Mouse (Mus musculus): ENCODE data around the gene Ppp4r2. TPM values are rescaled to one million over a fixed set of nuclear protein-coding genes. Genes with fewer than 3 reads are reported as not detected.

The Ppp4r2 gene
- 164 TPM for polyA plus RNA-seq (2014; fragmentation: Illumina TruSeq; extraction: RNeasy Lipid Tissue Mini Kit (QIAGEN cat#74804); ENCODE audit: low read depth, low replicate concordance)

GRCm38 (mm10) chr6:100833355-100833754, at the start of gene Ppp4r2:
Gene Ppp4r2 (plus strand): TSS chr6:100833622.

Other genes starting within 250 kb of the Ppp4r2 start
- gene Shq1, start 162.5 kb upstream of the Ppp4r2 start, polyA plus RNA-seq (2014; fragmentation: Illumina TruSeq; extraction: RNeasy Lipid Tissue Mini Kit (QIAGEN cat#74804); ENCODE audit: low read depth, low replicate concordance), result 1.9 TPM
- gene Gxylt2, start 128.9 kb upstream of the Ppp4r2 start, polyA plus RNA-seq (2014; fragmentation: Illumina TruSeq; extraction: RNeasy Lipid Tissue Mini Kit (QIAGEN cat#74804); ENCODE audit: low read depth, low replicate concordance), result 1.8 TPM